Mouse (Mus musculus): ENCODE measurements around the gene Enc1. TPM values are rescaled to one million over a fixed set of nuclear protein-coding genes. Genes with fewer than 3 reads are reported as not detected.

Gene Enc1
- total and polyA plus RNA-seq, 3 experiments = 5.2 to 10.0 (median 7.7) TPM

GRCm38 (mm10) chr13:97291354-97291753 is 50.4 kb downstream of the Enc1 start:
- H3K9ac ChIP-seq (ENCODE audit: low read depth, low read length) = no peak overlapping the region
- no peak for DNase-seq
- TF ChIP-seq CTCF (IDR thresholded peaks at IDR 0.05) (no peak), POLR2A (IDR thresholded peaks at IDR 0.05; ENCODE audit: insufficient read depth, low read depth, low read length) (no peak), EP300 (IDR thresholded peaks at IDR 0.05; ENCODE audit: insufficient read depth, low read depth, low read length) (no peak)
- H3K4me1 ChIP-seq (ENCODE audit: control insufficient read depth, insufficient read depth, low read length) = peaks cover 11% of the 10 kb centered on the region
- H3K79me2 ChIP-seq (replicated peaks; ENCODE audit: control insufficient read depth, insufficient read depth, low read length) = no peaks in the 10 kb centered on the region
- intact Hi-C loops (cut with DNase I) = no loop called here
- no peak overlapping the region for H3K27ac ChIP-seq
- no peaks in the 10 kb centered on the region for H3K36me3 ChIP-seq (ENCODE audit: control insufficient read depth, insufficient read depth, low read length)
- H3K27me3 ChIP-seq (ENCODE audit: control insufficient read depth, insufficient read depth, low read length) = no peaks in the 10 kb centered on the region
- no peak overlapping the region for H3K4me3 ChIP-seq
- 80% methylated on average over 17 of the region's 17 CpGs for WGBS

- TF ChIP-seq CTCF (IDR thresholded peaks at IDR 0.05) = no peak
- TF ChIP-seq EP300 (IDR thresholded peaks at IDR 0.05; ENCODE audit: insufficient read depth, low read depth, low read length) = no peak
- no peak for TF ChIP-seq POLR2A (IDR thresholded peaks at IDR 0.05; ENCODE audit: insufficient read depth, low read depth, low read length)
- no peak overlapping the region for H3K9ac ChIP-seq (ENCODE audit: low read depth, low read length)
- H3K79me2 ChIP-seq (replicated peaks; ENCODE audit: control insufficient read depth, insufficient read depth, low read length) = no peaks in the 10 kb centered on the region
- H3K27ac ChIP-seq = no peak overlapping the region
- no peak for DNase-seq
- no peaks in the 10 kb centered on the region for H3K36me3 ChIP-seq (ENCODE audit: control insufficient read depth, insufficient read depth, low read length)
- no peaks in the 10 kb centered on the region for H3K27me3 ChIP-seq (ENCODE audit: control insufficient read depth, insufficient read depth, low read length)
- no peak overlapping the region for H3K4me3 ChIP-seq
- H3K4me1 ChIP-seq (ENCODE audit: control insufficient read depth, insufficient read depth, low read length) = peaks cover 13% of the 10 kb centered on the region
- intact Hi-C loops (cut with DNase I) = no loop called here
- 75% methylated on average over 8 of the region's 8 CpGs for WGBS
Observed at GRCm38 (mm10) chr13:97292026-97292425, 51.1 kb downstream of the Enc1 start.

- Histone ChIP-seq H3K79me2 (replicated peaks; ENCODE audit: control insufficient read depth, insufficient read depth, low read length) (no peaks in the 10 kb centered on the region), H3K9ac (ENCODE audit: low read depth, low read length) (no peak overlapping the region), H3K4me1 (ENCODE audit: control insufficient read depth, insufficient read depth, low read length) (peaks cover 13% of the 10 kb centered on the region), H3K36me3 (ENCODE audit: control insufficient read depth, insufficient read depth, low read length) (no peaks in the 10 kb centered on the region), H3K27me3 (ENCODE audit: control insufficient read depth, insufficient read depth, low read length) (no peaks in the 10 kb centered on the region), H3K27ac (no peak overlapping the region), H3K4me3 (no peak overlapping the region)
- intact Hi-C loops (cut with DNase I) = no loop called here
- TF ChIP-seq CTCF (IDR thresholded peaks at IDR 0.05) (no peak), EP300 (IDR thresholded peaks at IDR 0.05; ENCODE audit: insufficient read depth, low read depth, low read length) (no peak), POLR2A (IDR thresholded peaks at IDR 0.05; ENCODE audit: insufficient read depth, low read depth, low read length) (no peak)
- 75% methylated on average over 12 of the region's 12 CpGs for whole genome bisulfite sequencing
- no peak for DNase-seq
Observed at GRCm38 (mm10) chr13:97292451-97293245, 51.7 kb downstream of the Enc1 start.

DNA sequence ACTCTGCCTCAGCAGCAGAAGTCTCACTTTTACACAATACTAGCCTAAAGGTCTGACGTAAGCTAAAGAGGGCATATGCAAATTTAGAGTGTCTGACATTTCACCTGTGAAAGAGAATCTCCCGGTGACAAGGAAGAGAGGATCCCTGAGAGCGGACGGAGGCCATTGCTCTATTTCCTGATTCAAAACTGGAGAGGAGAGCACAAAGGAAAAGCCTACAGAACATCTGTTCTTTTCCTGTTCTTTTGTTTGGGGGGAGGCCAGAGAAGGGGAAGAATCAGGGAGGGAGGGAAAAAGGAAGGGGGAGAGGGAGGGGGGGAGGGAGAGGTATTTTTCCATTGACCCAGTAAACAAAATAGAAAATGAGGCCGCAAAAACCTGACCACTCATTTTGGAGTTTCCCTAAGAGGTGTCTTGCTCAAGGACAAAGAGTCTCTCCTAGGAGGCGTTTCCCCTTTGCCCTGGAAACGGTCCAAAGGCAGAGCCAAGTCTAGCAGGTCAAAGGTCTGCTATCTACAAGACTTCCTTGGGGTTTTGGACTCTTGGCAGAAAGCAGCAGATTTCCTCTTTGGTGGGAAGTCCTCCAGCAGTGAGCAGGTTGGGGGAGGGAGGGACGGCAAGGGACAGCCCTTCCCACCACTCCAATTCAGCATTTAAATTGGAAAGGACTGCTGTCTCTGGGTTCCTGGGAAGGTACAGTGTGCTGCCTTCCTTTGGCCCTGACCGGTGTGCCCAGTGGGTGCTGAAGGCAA is 54.4 kb downstream of the Enc1 start:
- Histone ChIP-seq H3K4me1 (ENCODE audit: control insufficient read depth, insufficient read depth, low read length) (peaks cover 15% of the 10 kb centered on the region), H3K79me2 (replicated peaks; ENCODE audit: control insufficient read depth, insufficient read depth, low read length) (no peaks in the 10 kb centered on the region), H3K36me3 (ENCODE audit: control insufficient read depth, insufficient read depth, low read length) (no peaks in the 10 kb centered on the region), H3K27ac (peak overlapping the region; percentile 77), H3K4me3 (0 out of 2 replicates have a peak overlapping the region, but pooled peaks have one; percentile 13), H3K9ac (ENCODE audit: low read depth, low read length) (no peak overlapping the region), H3K27me3 (ENCODE audit: control insufficient read depth, insufficient read depth, low read length) (no peaks in the 10 kb centered on the region)
- DNase-seq = peak; percentile 72 to 81
- WGBS = 28% methylated on average over 9 of the region's 9 CpGs
- intact Hi-C loops (cut with DNase I) = loop anchor here (1.0 to 5.0 kb wide), 3 partner anchors 54 to 402 kb away; partner anchors contain the start of gene Enc1
- TF ChIP-seq POLR2A (IDR thresholded peaks at IDR 0.05; ENCODE audit: insufficient read depth, low read depth, low read length) (no peak; the same call in 1 of the 2 replicates), CTCF (IDR thresholded peaks at IDR 0.05) (no peak), EP300 (IDR thresholded peaks at IDR 0.05; ENCODE audit: insufficient read depth, low read depth, low read length) (0 out of 2 replicates have a peak, but pooled peaks have one; percentile 48)

GRCm38 (mm10) chr13:97295853-97296219 is 54.9 kb downstream of the Enc1 start:
- peaks cover 15% of the 10 kb centered on the region for H3K4me1 ChIP-seq (ENCODE audit: control insufficient read depth, insufficient read depth, low read length)
- peak overlapping the region; percentile 77 for H3K27ac ChIP-seq
- no peak for TF ChIP-seq EP300 (IDR thresholded peaks at IDR 0.05; ENCODE audit: insufficient read depth, low read depth, low read length)
- TF ChIP-seq CTCF (IDR thresholded peaks at IDR 0.05) = no peak
- no peak; the same call in 1 of the 2 replicates for TF ChIP-seq POLR2A (IDR thresholded peaks at IDR 0.05; ENCODE audit: insufficient read depth, low read depth, low read length)
- no peak overlapping the region for H3K9ac ChIP-seq (ENCODE audit: low read depth, low read length)
- 0 out of 2 replicates have a peak overlapping the region, but pooled peaks have one; percentile 13 for H3K4me3 ChIP-seq
- 39% methylated on average over 11 of the region's 11 CpGs for WGBS
- intact Hi-C loops (cut with DNase I) = loop anchor here (1.0 to 5.0 kb wide), 3 partner anchors 55 to 401 kb away; partner anchors contain the start of gene Enc1
- no peaks in the 10 kb centered on the region for H3K79me2 ChIP-seq (replicated peaks; ENCODE audit: control insufficient read depth, insufficient read depth, low read length)
- DNase-seq = no peak
- H3K27me3 ChIP-seq (ENCODE audit: control insufficient read depth, insufficient read depth, low read length) = no peaks in the 10 kb centered on the region
- H3K36me3 ChIP-seq (ENCODE audit: control insufficient read depth, insufficient read depth, low read length) = no peaks in the 10 kb centered on the region

Measured in heart, adult 2 months (tissue).